Mouse (Mus musculus) cerebellum, adult 18-20 months (tissue): ENCODE results near the gene Fam131a.
"Not testable (repeated sequence)": the region's sequence is repeated elsewhere in the genome, so short reads cannot be mapped to it uniquely, and the experiment has no call there.

ENCODE experiments used
- DNase-seq, 2 experiments: peaks; one replicate each; pipeline ENCODE4 v3.0.0; 2021

Gene Fam131a

DNA sequence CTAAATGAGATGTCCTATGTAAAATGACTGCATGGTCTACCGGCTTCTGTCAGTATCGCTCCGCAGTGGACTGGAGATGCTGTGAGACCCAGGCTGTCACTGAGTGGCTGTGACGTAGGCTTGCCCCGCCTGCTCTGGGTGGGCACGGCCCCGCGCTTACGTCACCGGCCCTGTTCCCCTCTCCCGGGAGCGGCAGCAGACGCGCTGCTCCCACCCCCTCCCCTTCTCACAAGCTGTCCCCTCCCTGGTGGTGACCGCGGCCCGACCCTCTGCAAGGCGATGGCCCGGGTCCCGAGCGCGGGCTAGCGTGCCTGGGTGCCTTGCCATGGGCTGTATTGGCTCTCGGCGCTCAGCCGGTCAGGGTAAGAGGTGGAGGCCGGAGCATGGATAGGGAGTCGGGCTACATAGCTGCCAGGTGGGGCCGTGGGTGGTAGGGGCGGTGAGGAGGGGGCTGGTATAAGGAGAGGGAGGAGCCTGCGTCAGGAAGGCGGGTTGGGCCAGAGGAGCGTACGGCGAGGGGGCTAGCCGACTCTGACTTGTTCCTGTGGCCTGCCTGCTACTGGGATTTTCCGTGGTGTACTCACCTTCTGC lies at the start of gene Fam131a:
TSS of gene Fam131a (plus strand) at position 131 of the 591 bp plus-strand sequence.
- DNase-seq = peak; percentile 95 to 98

DNA sequence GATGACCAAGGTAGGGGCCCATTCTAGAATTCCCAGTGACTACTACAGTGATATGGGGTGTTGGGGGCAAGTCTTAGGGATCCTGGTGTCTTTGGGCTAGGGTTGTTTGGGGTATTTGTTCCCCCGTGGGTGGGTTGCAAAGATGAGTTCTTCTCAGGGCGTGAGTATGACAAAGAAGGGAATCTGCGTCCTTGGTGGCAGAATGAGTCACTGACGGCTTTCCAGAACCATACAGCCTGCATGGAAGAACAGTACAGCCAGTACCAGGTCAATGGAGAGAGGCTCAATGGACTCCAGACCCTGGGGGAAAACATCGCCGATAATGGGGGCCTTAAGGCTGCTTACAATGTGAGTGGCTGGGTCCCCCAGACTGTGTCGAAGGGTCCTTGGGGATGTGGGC lies 49.1 kb upstream of the Fam131a start:
- DNase-seq = no peak

DNA sequence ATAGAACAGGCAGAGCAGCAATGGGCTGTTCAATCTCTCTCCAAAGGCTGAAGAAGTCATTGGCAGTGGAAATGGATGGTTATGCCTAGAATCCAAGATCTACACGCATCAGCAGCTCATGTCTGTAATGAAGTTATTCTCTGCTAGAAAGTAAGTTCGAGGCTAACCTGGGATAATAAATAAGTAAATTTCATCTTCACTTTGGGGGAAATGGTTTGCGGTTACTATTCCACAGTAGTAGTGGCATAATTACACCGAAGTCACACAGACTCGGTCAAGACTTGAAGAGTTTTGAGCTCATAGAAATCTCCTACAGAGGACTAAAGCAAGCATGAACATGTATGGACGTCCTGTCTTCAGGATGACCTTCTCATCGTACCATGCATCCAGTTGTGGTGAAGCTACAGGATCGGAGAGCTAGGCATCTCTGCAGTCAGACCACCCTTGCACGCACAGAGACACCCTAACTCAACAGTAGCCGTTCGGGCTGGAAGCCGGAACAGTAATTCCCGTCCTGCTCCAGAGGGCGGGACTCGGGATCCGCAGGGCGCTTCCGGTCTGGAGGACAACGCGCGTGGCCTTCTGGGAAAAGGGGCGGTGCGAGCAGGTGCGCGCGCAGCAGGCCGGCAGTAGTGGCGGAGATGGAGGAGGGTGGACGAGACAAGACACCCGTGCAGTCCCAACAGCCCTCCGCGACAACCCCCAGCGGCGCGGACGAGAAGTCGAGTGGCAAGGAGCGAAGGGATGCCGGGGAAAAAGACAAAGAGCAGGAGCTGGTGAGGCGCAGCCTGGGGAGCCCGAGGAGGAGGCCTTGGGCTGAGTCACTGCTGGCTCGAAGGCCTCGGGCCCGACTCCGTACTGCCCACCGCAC lies 41.7 kb upstream of the Fam131a start, which contains the start of gene Psmd2:
TSS of gene Psmd2 (plus strand) at position 577 of the 871 bp plus-strand sequence.
- DNase-seq = peak; percentile 97 to 98

DNA sequence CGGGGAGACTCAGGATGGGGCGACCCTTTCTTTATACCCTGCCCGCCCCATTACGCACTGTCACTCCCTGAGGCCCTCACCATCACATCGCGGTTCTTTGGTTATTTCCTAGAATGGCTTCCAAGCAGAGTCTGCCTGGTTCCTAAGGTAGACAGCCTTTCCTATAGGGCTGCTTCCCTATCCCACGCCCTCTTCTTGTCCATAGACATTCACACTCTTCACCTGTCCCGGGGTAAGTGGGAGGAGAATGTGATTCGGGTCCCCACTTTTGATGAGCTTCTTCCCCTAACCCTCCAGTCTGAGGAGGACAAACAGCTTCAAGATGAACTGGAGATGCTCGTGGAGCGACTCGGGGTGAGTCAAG lies 41.1 kb upstream of the Fam131a start:
- DNase-seq = no peak

DNA sequence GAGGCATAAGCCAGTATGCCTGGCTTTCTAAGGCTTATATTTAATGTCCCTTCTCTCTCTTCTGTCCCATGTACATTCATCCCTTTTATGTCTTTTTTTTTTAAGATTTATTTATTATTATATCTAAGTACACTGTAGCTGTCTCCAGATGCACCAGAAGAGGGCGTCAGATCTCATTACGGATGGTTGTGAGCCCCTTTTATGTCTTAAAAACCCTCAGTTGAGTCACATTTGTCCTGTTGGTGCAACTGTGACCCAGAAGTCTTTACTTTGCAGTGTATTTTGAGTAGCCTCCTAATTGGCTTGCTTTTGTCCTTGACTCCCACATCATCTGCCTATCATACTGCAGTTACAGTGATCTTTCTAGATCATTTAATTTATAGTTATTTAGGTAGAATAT lies 39.7 kb upstream of the Fam131a start:
- no peak for DNase-seq

DNA sequence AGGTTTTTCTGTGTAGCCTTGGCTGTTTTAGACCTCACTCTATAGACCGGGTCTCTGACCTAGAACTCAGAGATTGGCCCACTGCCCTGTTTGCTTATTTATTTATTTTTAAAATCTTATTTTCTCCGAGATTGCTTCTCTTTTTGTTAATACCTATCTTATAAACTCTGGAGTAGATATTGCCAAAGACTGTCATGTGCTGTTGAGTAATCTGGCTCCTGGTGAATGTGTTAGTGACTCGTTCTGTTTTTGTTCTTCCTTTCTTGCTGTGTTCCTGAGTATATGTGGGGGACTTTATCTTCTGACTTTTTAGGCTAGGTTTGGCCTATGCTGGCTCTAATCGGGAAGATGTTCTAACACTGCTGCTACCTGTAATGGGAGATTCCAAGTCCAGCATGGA lies 35.4 kb upstream of the Fam131a start:
- no peak for DNase-seq

DNA sequence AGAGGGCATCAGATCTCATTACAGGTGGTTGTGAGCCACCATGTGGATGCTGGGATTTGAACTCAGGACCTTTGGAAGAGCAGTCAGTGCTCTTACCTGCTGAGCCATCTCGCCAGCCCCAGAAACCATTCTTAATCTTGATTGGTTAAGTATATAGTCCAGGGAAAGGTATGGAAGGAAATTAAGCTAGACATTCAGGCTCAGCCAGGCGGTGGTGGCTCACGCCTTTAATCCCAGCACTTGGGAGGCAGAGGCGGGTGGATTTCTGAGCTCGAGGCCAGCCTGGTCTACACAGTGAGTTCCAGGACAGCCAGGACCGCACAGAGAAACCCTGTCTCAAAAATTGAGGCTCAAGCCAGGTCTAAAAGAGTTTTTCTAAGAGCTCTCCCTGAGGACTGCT lies 25.0 kb upstream of the Fam131a start, which contains the start of gene Eif4g1:
TSS of gene Eif4g1 (plus strand) at position 301 of the 400 bp plus-strand sequence.
- not testable (repeated sequence) for DNase-seq

DNA sequence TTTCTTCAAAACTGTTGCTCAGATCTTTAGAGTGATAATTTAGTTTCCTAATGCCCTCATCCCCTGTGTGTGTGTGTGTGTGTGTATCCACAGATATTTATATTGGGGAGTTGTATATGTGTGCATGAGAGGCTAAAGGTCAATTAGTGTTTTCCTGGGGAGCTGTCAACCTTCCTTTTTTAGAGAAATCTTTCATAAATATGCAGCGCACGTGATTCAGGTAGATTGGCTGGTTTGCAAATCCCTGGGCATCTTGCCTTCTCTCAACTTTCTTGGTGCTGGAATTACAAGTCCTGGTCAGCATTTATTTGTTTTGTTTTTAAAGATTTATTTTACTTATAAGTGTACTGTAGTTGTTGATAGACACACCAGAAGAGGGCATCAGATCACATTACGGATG lies 22.8 kb upstream of the Fam131a start:
- no peak for DNase-seq

DNA sequence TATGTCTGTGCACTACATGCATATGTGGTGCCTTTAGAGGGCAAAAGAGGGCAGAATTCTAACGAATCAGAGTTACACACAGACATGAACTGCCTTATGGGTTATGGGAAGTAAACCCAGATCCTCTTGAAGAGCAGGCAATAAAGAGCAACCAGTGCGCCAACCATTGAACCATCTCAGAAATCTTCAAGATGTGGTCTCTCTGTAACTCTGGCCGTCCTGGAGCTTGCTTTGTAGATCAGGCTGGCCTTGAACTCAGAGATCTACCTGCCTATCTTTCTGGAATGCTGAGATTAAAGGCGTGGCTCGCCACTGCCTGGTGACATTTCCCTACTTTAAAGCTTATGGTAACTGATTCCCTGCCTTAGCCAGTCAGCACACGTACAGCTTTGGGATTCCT lies 21.2 kb upstream of the Fam131a start:
- DNase-seq = no peak

DNA sequence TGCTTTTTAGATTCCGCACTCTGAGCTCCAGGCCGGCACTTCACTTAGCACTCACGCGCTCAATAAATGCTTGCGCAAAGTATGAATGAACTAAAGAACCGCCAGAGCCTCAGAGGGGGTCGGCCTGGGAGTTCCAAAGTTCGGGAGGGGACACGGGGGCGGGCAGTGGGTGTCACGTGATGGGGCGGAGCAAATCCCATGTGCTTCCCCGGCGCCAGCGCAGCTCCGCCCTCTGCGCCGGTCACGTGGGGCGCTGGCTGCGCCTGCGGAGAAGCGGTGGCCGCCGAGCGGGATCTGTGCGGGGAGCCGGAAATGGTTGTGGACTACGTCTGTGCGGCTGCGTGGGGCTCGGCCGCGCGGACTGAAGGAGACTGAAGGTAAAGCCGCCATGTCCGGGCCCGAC lies 20.5 kb upstream of the Fam131a start:
- peak; percentile 96 to 97 for DNase-seq

DNA sequence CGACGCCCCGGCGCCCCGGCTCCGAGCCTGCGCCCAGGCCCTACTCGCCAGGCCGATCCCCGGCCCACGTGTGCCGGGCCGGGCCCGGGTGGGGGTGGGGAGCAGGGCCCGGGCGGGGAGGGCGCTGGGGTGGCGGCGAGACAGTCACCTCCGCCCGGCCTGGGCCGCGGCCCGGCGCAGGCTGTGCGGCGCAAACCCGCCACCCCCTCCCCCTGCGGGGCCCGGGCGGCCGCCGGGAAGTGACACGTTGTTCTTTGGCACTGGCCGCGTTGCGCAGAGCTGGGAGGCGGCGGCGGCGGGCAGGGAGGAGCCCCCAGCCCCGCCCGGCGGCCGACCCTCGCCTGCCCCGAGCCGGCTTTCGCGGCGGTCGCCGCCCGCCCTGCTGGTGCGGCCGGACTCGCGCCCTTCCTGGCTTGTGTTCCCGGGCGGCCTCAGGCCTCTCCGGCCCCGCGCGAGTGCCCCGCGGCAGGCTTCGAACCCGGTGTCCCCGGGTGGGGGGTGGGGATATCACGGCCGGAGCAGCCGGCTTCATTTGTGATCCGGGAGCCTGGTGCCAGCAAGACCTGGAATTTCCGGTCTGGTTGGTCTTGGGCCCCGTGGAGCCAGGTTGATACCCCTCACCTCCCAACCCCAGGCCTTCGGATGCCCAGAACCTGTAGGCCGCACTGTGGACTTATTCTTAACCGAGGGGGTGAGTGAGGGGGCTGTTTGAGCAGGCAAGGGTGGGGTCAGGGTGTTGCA lies 19.9 kb upstream of the Fam131a start:
- DNase-seq = peak; percentile 49 to 74

DNA sequence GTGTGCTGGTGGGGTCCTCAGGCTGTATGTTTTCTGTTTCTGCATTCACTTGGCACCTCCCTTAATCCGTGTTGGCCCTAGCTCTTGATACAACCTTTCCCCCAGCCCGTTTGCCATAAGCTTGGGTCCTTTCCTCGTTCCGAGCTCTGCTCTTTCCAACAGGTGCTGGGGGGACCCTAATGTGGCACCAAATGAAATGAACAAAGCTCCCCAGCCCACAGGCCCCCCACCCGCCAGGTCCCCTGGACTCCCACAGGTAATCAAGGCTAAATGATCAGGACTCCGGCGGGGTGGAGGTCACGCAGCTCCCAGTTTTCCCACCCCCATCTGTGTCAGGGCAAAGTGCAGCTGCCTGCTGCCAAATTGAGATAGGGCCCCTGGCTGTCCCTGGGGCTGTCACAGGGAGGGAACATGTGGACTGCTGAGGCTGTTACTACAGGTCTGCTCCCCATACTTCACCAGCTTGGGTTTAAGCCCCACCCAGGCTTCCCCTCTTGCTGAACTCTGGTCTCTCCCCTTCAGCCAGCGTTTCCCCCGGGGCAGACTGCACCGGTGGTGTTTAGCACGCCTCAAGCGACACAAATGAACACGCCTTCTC lies 19.2 kb upstream of the Fam131a start:
- DNase-seq = no peak

DNA sequence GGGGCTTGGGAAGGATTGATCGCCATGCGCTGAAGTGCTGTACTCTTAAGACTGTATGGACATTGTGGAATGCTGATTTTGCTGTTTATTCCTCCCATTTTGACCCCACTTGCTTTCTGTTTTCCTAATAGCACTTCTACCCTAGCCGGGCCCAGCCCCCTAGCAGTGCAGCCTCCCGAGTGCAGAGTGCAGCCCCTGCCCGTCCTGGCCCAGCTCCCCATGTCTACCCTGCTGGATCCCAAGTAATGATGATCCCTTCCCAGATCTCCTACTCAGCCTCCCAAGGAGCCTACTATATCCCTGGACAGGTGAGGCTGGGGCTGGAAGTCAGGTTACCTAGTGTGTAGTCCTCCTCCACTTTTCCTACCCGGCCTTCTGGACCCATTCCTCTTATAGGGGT lies 17.8 kb upstream of the Fam131a start:
- no peak for DNase-seq

DNA sequence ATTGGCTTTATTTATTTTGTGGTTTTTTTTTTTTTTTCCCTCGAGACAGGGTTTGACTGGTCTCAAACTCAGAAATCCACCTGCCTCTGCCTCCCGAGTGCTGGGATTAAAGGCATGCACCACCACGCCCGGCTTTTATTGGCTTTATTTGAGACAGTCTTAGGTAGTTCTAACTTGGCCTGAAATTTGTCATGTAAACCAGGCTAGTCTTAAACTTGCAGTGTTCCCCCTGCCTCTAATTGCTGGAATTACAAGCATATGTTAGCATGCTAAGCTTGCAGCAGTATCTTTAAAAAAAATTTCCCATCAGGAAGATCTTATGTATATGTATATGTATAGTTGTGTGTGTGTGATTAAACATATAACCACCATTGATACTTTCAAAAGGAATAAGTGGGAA lies 16.3 kb upstream of the Fam131a start:
- DNase-seq = no peak

DNA sequence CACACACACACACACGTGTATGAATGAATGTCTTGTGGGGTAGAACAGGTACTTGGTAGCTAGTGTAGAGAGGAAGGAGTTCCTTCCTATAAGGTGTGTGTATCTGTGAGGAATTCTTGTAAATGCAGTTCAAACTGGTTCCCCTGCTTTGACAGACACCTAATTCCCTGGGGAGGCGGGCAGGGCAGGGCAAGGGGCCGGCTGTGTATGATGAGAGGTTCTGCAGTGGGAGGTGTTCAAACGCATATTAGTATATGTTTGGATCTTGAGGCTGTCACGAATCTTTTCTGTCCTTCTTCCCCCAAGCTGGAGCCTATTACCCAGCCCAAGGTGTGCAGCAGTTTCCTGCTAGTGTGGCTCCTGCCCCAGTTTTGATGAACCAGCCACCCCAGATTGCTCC lies 15.7 kb upstream of the Fam131a start:
- no peak for DNase-seq

DNA sequence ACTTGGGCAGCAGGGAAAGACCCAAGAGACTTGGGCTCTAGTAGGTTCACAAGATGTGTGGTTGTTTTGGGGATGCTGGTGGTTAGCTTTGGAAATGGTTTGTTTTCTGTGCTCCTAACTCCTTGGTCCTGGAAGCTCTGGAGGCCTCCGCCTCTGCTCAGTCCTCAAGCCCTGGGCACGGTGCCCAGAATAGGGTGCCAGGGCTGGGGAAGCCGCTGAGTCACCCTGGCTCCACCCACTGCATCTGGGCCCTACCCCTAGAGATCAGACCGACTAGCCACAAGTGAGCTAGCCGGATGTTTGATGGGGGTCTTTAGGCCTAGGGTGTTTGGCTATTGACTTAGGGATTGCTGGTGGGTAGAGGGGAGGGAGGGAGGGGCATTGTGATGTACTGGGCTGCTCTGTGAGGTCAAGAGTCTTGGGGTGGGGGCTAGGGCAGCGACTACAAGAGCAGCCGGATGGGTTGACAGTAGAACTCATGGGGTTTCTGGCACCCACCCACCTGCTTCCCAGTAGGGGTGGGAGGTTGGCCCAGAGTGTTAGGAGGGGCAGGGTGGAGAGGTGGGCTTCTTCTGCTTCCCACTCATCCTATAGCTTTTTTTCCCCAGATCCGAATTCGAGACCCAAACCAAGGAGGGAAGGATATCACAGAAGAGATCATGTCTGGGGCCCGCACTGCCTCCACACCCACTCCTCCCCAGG lies 14.9 kb upstream of the Fam131a start:
- peak; percentile 81 to 84 for DNase-seq

DNA sequence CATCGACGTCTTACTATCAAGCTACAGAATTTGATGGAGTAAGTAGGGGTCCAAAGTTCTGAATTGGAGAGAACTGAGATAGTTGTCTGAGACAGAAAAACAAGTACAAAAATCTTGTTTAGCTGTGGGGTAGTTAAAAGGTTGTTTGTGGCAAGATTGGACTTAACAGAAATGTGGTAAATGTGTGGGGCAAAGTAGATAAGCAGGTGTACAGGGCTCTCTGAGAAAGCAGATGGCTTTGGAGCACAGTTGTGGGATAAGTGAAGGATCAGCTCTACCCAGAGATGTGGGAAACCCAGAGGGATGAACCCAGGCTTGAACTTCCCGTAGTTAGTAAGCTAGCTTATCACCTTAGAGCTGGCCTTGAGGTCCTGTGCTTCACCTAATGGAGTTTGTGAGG lies 2.3 kb upstream of the Fam131a start:
- no peak for DNase-seq

DNA sequence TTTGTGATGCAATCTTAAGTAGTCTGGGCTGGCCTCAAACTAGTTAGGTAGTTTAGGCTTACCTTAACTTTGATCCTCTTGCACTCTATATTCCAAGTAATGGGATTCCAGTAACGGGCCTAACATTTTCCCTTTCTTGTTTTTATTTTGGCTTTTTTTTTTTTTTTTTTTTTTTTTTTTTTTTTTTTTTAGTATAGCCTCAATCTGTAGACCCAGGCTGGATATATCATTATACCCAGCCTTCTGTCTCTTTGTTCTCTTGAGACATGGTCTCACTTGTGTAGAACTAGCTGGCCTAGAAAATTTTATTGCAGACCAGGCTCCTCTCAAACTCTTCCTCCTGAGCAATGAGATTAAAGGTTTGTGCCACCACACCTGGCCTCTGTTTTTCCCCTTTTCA lies 1.4 kb upstream of the Fam131a start:
- no peak for DNase-seq

DNA sequence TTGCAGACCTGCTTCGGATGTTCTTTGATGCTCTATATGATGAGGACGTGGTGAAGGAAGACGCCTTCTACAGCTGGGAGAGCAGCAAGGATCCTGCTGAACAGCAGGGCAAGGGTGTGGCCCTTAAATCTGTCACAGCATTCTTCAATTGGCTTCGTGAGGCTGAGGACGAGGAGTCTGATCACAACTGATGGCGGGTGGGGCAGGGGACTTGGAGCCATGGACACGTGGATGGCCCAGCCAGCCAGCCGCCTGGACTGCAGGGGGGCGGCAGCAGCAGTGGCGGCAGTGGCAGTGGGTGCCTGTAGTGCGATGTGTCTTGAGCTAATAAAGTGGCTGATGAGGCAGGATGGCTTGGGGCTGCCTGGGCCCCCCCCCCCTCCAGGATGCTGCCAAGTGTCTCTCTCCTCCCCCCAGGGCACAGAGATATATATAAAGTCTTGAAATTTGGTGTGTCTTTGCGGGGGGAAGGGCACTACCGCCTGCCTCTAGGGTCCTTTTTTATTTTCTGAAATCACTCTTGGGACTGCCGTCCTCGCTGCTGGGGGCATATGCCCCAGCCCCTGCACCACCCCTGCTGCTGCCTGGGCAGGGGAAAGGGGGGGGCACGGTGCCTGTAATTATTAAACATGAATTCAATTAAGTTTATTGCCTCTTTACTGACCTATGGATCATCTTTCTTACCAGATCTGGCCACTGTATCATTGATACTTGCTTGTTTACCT lies 638 bp upstream of the Fam131a start:
- no peak for DNase-seq

DNA sequence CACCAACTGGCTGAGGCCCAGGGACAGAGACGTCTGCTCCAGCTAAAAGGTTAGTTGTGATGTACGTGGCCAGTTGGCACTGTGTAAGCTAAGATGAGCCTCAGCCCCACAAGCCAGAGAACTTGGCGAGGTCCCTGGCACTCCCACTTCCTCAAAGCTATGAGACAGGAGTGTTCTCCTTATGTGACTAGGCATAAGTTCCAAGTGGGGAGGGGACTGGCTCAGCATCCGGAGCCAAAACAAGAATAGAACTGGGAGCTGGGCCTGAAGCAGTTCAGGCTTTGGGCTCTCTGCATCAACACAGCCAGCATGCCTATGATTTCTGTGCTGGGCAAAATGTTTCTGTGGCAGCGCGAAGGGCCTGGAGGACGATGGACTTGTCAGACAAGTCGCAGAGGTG lies 1.7 kb downstream of the Fam131a start:
- DNase-seq = peak; percentile 64 to 69

DNA sequence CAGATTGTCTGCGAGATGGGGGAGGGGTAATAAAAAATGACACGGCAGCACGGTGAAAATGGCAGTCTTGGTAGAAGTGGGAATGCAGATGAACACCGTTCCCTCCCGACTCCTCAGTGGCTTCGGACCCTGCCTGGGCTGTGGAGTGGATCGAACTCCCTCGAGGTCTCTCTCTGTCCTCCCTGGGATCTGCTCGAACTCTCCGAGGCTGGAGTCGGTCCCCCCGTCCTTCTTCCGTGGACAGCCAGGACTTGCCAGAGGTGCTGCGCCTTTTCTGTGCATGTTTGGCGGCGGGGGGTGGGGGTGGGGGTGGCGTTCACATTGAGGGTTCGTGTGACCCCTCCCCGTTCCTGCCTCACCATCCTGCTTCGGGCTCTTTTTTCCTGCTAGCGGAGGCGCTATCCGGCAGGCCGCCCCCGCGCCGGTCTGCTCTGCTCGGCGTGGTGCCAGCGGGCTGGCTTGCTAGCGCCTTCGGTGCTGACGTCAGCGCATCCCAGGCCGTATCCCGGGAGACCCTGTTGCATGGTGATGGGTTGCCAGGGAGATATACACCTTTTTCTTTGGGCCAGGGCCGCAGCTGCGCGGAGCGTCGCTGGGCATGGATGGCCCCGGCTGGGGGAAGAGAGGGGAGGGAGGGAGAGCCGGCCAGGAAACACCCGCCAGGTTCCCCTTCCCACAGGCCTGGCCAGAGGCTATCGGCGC lies 2.7 kb downstream of the Fam131a start:
- peak; percentile 90 to 94 for DNase-seq
